Mouse (Mus musculus) liver, embryonic 12.5 days (tissue): Measurements from ENCODE around the gene Bicd1. TPM values are rescaled to one million over a fixed set of nuclear protein-coding genes. Genes with fewer than 3 reads are reported as not detected.

ENCODE experiments used
- ATAC-seq: fragments of 200-750 bp; cut with Nextera tagmentation; 2 replicates; pipeline ENCODE4 v1.8.0; 2017; ENCODE audit warnings: moderate number of reproducible peaks, mild to moderate bottlenecking, moderate library complexity
- H3K27ac ChIP-seq: fragments of 300-500 bp; sonication (generic); 2 replicates; pipeline ENCODE4 v1.5.1; 2016; ENCODE audit warnings: mild to moderate bottlenecking
- H3K27me3 ChIP-seq: fragments of 300-500 bp; sonication (generic); replicated peaks from 2 replicates; pipeline ENCODE4 v1.6.1; 2016; ENCODE audit warnings: mild to moderate bottlenecking, moderate library complexity
- H3K36me3 ChIP-seq: fragments of 300-500 bp; sonication (generic); 2 replicates; pipeline ENCODE4 v1.6.1; 2016; ENCODE audit warnings: mild to moderate bottlenecking, moderate library complexity
- H3K4me1 ChIP-seq: fragments of 300-500 bp; sonication (generic); 2 replicates; pipeline ENCODE4 v1.6.1; 2016
- H3K4me2 ChIP-seq: fragments of 300-500 bp; sonication (generic); 2 replicates; pipeline ENCODE4 v1.6.1; 2016; ENCODE audit warnings: mild to moderate bottlenecking, moderate library complexity
- H3K4me3 ChIP-seq: fragments of 300-500 bp; sonication (generic); 2 replicates; pipeline ENCODE4 v1.5.1; 2016; ENCODE audit warnings: mild to moderate bottlenecking, moderate library complexity
- H3K9ac ChIP-seq: fragments of 300-500 bp; sonication (generic); 2 replicates; pipeline ENCODE4 v1.6.1; 2016; ENCODE audit warnings: mild to moderate bottlenecking, moderate library complexity
- H3K9me3 ChIP-seq: fragments of 300-500 bp; sonication (generic); replicated peaks from 2 replicates; pipeline ENCODE4 v1.6.1; 2016; ENCODE audit warnings: mild to moderate bottlenecking, moderate library complexity
- WGBS: fragments of 180-500 bp; shearing (Covaris S2); methylation state at CpG from one replicate; pipeline ENCODE4 v1.1.7; 2016; ENCODE audit not compliant: insufficient replicate concordance; 5-methylcytosine and 5-hydroxymethylcytosine counted together
- microRNA-seq: library from miRNA; unstranded; fragments of <30 nt; microRNA quantifications from one replicate; pipeline ENCODE4, GENCODE M21; 2017
- polyA plus RNA-seq: library from polyadenylated mRNA; unstranded; fragments of >200 nt; fragmentation: Nextera tagmentation; extraction: Ambion mirVana; gene quantifications from 2 replicates; pipeline ENCODE4 v1.2.1, GENCODE M21; 2016

Gene Bicd1
- polyA plus RNA-seq, 1 experiment from 2014 or later, result 2.1 TPM

- no peak for ATAC-seq
- H3K27ac ChIP-seq, result no peak overlapping the region
- no peaks in the 10 kb centered on the region for H3K27me3 ChIP-seq
Observed at GRCm38 (mm10) chr6:149580053-149580452, 171.4 kb downstream of the Bicd1 start.

GRCm38 (mm10) chr6:149585708-149586504 lies 177.2 kb downstream of the Bicd1 start:
- H3K4me1 ChIP-seq, result no peaks in the 10 kb centered on the region
- no peak overlapping the region for H3K4me3 ChIP-seq
- no peaks in the 10 kb centered on the region; the same call in 1 of the 2 replicates for H3K36me3 ChIP-seq
- no peaks in the 10 kb centered on the region for H3K27me3 ChIP-seq
- no peak overlapping the region for H3K9ac ChIP-seq
- 77% methylated on average over 7 of the region's 7 CpGs for WGBS
- H3K4me2 ChIP-seq, result no peak overlapping the region
- no peak for ATAC-seq
- H3K27ac ChIP-seq, result no peak overlapping the region
- H3K9me3 ChIP-seq, result peaks cover 5% of the 10 kb centered on the region; the same call in 1 of the 2 replicates

More at GRCm38 (mm10) chr6:149580053-149580452, 171.4 kb downstream of the Bicd1 start:
- H3K4me3 ChIP-seq, result no peak overlapping the region
- no peaks in the 10 kb centered on the region for H3K4me1 ChIP-seq
- H3K9me3 ChIP-seq, result peaks cover 4% of the 10 kb centered on the region; the same call in 1 of the 2 replicates
- H3K9ac ChIP-seq, result no peak overlapping the region
- H3K36me3 ChIP-seq, result no peaks in the 10 kb centered on the region; the same call in 1 of the 2 replicates
- H3K4me2 ChIP-seq, result no peak overlapping the region

Small RNA genes within 50 kb of the gene (microRNA-seq; reads per million reads assigned to microRNA genes)
- not detected for gene Gm24307

Other genes starting within 250 kb of the Bicd1 start
- 8.6 and 9.2 TPM in 2 replicates for gene Amn1, start 220.2 kb upstream of the Bicd1 start, polyA plus RNA-seq
- 34.5 and 35.0 TPM in 2 replicates for gene Resf1, start 99.5 kb upstream of the Bicd1 start, polyA plus RNA-seq